Mouse (Mus musculus): ENCODE data around the gene Ebf1. TPM values are rescaled to one million over a fixed set of nuclear protein-coding genes. Genes with fewer than 3 reads are reported as not detected.

The Ebf1 gene
- polyA plus RNA-seq, 1 experiment from 2014 or later = 113 TPM

GRCm38 (mm10) chr11:44586047-44586696, 30.9 kb upstream of the Ebf1 start:
- no peak overlapping the region for H3K27ac ChIP-seq (ENCODE audit: low read depth, low read length)
- H3K4me1 ChIP-seq (ENCODE audit: control insufficient read depth, insufficient read depth, low read length) = no peaks in the 10 kb centered on the region
- WGBS = 22% methylated on average over 3 of the region's 3 CpGs
- H3K36me3 ChIP-seq (ENCODE audit: control insufficient read depth, insufficient read depth, low read length) = no peaks in the 10 kb centered on the region
- H3K4me2 ChIP-seq (ENCODE audit: low read depth) = no peak overlapping the region
- H3K27me3 ChIP-seq (ENCODE audit: control insufficient read depth, insufficient read depth, low read length) = no peaks in the 10 kb centered on the region
- ATAC-seq (ENCODE audit: insufficient read depth, low FRiP score, low TSS enrichment) (peak; percentile 38; the same call in 1 of the 2 replicates), DNase-seq (ENCODE audit: low spot score) (peak; percentile 70)
- no peaks in the 10 kb centered on the region for H3K9me3 ChIP-seq (ENCODE audit: control insufficient read depth, low read length)
- no peak overlapping the region for H3K4me3 ChIP-seq (ENCODE audit: low read depth, low read length)
- H3K9ac ChIP-seq (ENCODE audit: low read length) = no peak overlapping the region

- Histone ChIP-seq H3K9me3 (ENCODE audit: control insufficient read depth, low read length) (no peaks in the 10 kb centered on the region), H3K9ac (ENCODE audit: low read length) (no peak overlapping the region), H3K36me3 (ENCODE audit: control insufficient read depth, insufficient read depth, low read length) (no peaks in the 10 kb centered on the region), H3K27ac (ENCODE audit: low read depth, low read length) (no peak overlapping the region), H3K4me1 (ENCODE audit: control insufficient read depth, insufficient read depth, low read length) (no peaks in the 10 kb centered on the region), H3K4me2 (ENCODE audit: low read depth) (no peak overlapping the region), H3K27me3 (ENCODE audit: control insufficient read depth, insufficient read depth, low read length) (no peaks in the 10 kb centered on the region), H3K4me3 (ENCODE audit: low read depth, low read length) (no peak overlapping the region)
- DNase-seq (ENCODE audit: low spot score) (no peak), ATAC-seq (ENCODE audit: insufficient read depth, low FRiP score, low TSS enrichment) (no peak)
- WGBS = 88% methylated on average over 6 of the region's 6 CpGs
Measured at GRCm38 (mm10) chr11:44593016-44593415, 24.1 kb upstream of the Ebf1 start.

- DNase-seq (ENCODE audit: low spot score) = no peak
- Histone ChIP-seq H3K27me3 (ENCODE audit: control insufficient read depth, insufficient read depth, low read length) (no peaks in the 10 kb centered on the region), H3K27ac (ENCODE audit: low read depth, low read length) (no peak overlapping the region), H3K4me3 (ENCODE audit: low read depth, low read length) (no peak overlapping the region), H3K36me3 (ENCODE audit: control insufficient read depth, insufficient read depth, low read length) (no peaks in the 10 kb centered on the region), H3K4me1 (ENCODE audit: control insufficient read depth, insufficient read depth, low read length) (no peaks in the 10 kb centered on the region), H3K9me3 (ENCODE audit: control insufficient read depth, low read length) (no peaks in the 10 kb centered on the region), H3K9ac (ENCODE audit: low read length) (no peak overlapping the region), H3K4me2 (ENCODE audit: low read depth) (no peak overlapping the region)
- 80% methylated on average over 3 of the region's 3 CpGs for WGBS
- no peak for ATAC-seq (ENCODE audit: insufficient read depth, low FRiP score, low TSS enrichment)
Measured at GRCm38 (mm10) chr11:44594768-44595167, 22.3 kb upstream of the Ebf1 start.

- no peak for ATAC-seq (ENCODE audit: insufficient read depth, low FRiP score, low TSS enrichment)
- WGBS = 87% methylated on average over 8 of the region's 8 CpGs
- no peak overlapping the region for H3K9ac ChIP-seq (ENCODE audit: low read length)
- H3K27me3 ChIP-seq (ENCODE audit: control insufficient read depth, insufficient read depth, low read length) = peaks cover 7% of the 10 kb centered on the region
- no peaks in the 10 kb centered on the region for H3K36me3 ChIP-seq (ENCODE audit: control insufficient read depth, insufficient read depth, low read length)
- no peak overlapping the region for H3K4me2 ChIP-seq (ENCODE audit: low read depth)
- H3K4me1 ChIP-seq (ENCODE audit: control insufficient read depth, insufficient read depth, low read length) = peaks cover 3% of the 10 kb centered on the region; the same call in 1 of the 2 replicates
- no peak overlapping the region for H3K4me3 ChIP-seq (ENCODE audit: low read depth, low read length)
- H3K9me3 ChIP-seq (ENCODE audit: control insufficient read depth, low read length) = no peaks in the 10 kb centered on the region
- no peak overlapping the region for H3K27ac ChIP-seq (ENCODE audit: low read depth, low read length)
- no peak for DNase-seq (ENCODE audit: low spot score)
Measured at GRCm38 (mm10) chr11:44606881-44607280, 10.2 kb upstream of the Ebf1 start.

- Histone ChIP-seq H3K9ac (ENCODE audit: low read length) (no peak overlapping the region), H3K4me2 (ENCODE audit: low read depth) (no peak overlapping the region), H3K27ac (ENCODE audit: low read depth, low read length) (no peak overlapping the region), H3K4me1 (ENCODE audit: control insufficient read depth, insufficient read depth, low read length) (peaks cover 15% of the 10 kb centered on the region), H3K27me3 (ENCODE audit: control insufficient read depth, insufficient read depth, low read length) (peaks cover 20% of the 10 kb centered on the region), H3K4me3 (ENCODE audit: low read depth, low read length) (no peak overlapping the region), H3K9me3 (ENCODE audit: control insufficient read depth, low read length) (no peaks in the 10 kb centered on the region), H3K36me3 (ENCODE audit: control insufficient read depth, insufficient read depth, low read length) (no peaks in the 10 kb centered on the region)
- 86% methylated on average over 11 of the region's 11 CpGs for WGBS
- DNase-seq (ENCODE audit: low spot score) (no peak), ATAC-seq (ENCODE audit: insufficient read depth, low FRiP score, low TSS enrichment) (no peak)
Measured at GRCm38 (mm10) chr11:44608646-44609045, 8.5 kb upstream of the Ebf1 start.

GRCm38 (mm10) chr11:44610971-44611781, 5.9 kb upstream of the Ebf1 start:
- under 1% methylated on average over 45 of the region's 45 CpGs for WGBS
- Histone ChIP-seq H3K4me1 (ENCODE audit: control insufficient read depth, insufficient read depth, low read length) (peaks cover 15% of the 10 kb centered on the region), H3K27me3 (ENCODE audit: control insufficient read depth, insufficient read depth, low read length) (peaks cover 31% of the 10 kb centered on the region), H3K9ac (ENCODE audit: low read length) (peak overlapping the region; percentile 50), H3K36me3 (ENCODE audit: control insufficient read depth, insufficient read depth, low read length) (no peaks in the 10 kb centered on the region), H3K27ac (ENCODE audit: low read depth, low read length) (0 out of 2 replicates have a peak overlapping the region, but pooled peaks have one; percentile 4), H3K4me2 (ENCODE audit: low read depth) (peak overlapping the region; percentile 86), H3K4me3 (ENCODE audit: low read depth, low read length) (peak overlapping the region; percentile 37), H3K9me3 (ENCODE audit: control insufficient read depth, low read length) (no peaks in the 10 kb centered on the region)
- DNase-seq (ENCODE audit: low spot score) (peak; percentile 93), ATAC-seq (ENCODE audit: insufficient read depth, low FRiP score, low TSS enrichment) (peak; percentile 77)

GRCm38 (mm10) chr11:44612156-44612555, 5.0 kb upstream of the Ebf1 start:
- H3K4me3 ChIP-seq (ENCODE audit: low read depth, low read length) = no peak overlapping the region; the same call in 1 of the 2 replicates
- no peak overlapping the region for H3K27ac ChIP-seq (ENCODE audit: low read depth, low read length)
- ATAC-seq (ENCODE audit: insufficient read depth, low FRiP score, low TSS enrichment) = no peak
- H3K9me3 ChIP-seq (ENCODE audit: control insufficient read depth, low read length) = no peaks in the 10 kb centered on the region
- H3K9ac ChIP-seq (ENCODE audit: low read length) = no peak overlapping the region; the same call in 1 of the 2 replicates
- H3K4me1 ChIP-seq (ENCODE audit: control insufficient read depth, insufficient read depth, low read length) = peaks cover 18% of the 10 kb centered on the region
- no peaks in the 10 kb centered on the region for H3K36me3 ChIP-seq (ENCODE audit: control insufficient read depth, insufficient read depth, low read length)
- DNase-seq (ENCODE audit: low spot score) = no peak
- WGBS = 6% methylated on average over 10 of the region's 10 CpGs
- H3K4me2 ChIP-seq (ENCODE audit: low read depth) = peak overlapping the region; percentile 61; the same call in 1 of the 2 replicates
- peaks cover 31% of the 10 kb centered on the region for H3K27me3 ChIP-seq (ENCODE audit: control insufficient read depth, insufficient read depth, low read length)

GRCm38 (mm10) chr11:44612681-44613410, 4.3 kb upstream of the Ebf1 start:
- peaks cover 31% of the 10 kb centered on the region for H3K27me3 ChIP-seq (ENCODE audit: control insufficient read depth, insufficient read depth, low read length)
- no peak overlapping the region for H3K27ac ChIP-seq (ENCODE audit: low read depth, low read length)
- peak overlapping the region; percentile 35 for H3K9ac ChIP-seq (ENCODE audit: low read length)

More at GRCm38 (mm10) chr11:44612681-44613410, 4.3 kb upstream of the Ebf1 start:
- no peaks in the 10 kb centered on the region for H3K9me3 ChIP-seq (ENCODE audit: control insufficient read depth, low read length)
- H3K4me1 ChIP-seq (ENCODE audit: control insufficient read depth, insufficient read depth, low read length) = peaks cover 18% of the 10 kb centered on the region
- H3K4me2 ChIP-seq (ENCODE audit: low read depth) = peak overlapping the region; percentile 61
- DNase-seq (ENCODE audit: low spot score) = peak; percentile 54
- H3K4me3 ChIP-seq (ENCODE audit: low read depth, low read length) = peak overlapping the region; percentile 33
- WGBS = 1% methylated on average over 38 of the region's 38 CpGs
- ATAC-seq (ENCODE audit: insufficient read depth, low FRiP score, low TSS enrichment) = no peak
- H3K36me3 ChIP-seq (ENCODE audit: control insufficient read depth, insufficient read depth, low read length) = no peaks in the 10 kb centered on the region
